Mouse (Mus musculus) mammary gland, adult 2 months (tissue): Measurements from ENCODE around the gene Ctnna3. TPM values are rescaled to one million over a fixed set of nuclear protein-coding genes. Genes with fewer than 3 reads are reported as not detected.

Experiments used
- polyA plus RNA-seq: library from polyadenylated mRNA; depleted of rRNA; stranded (reverse); fragments of >200 nt; gene quantifications from 2 replicates; pipeline ENCODE4 v1.2.3, GENCODE M21; 2012; ENCODE audit warnings: low replicate concordance; rRNA removed

The Ctnna3 gene
- polyA plus RNA-seq, result 0.05 and 0.69 TPM in 2 replicates

GRCm38 (mm10) chr10:63429785-63430305 lies at the start of gene Ctnna3:
Gene Ctnna3 (plus strand): TSS chr10:63430098.

GRCm38 (mm10) chr10:63381498-63382280 lies 48.2 kb upstream of the Ctnna3 start, which contains the start of gene Sirt1:
Gene Sirt1 (minus strand): TSS chr10:63381704.

GRCm38 (mm10) chr10:63382372-63383279 lies 47.3 kb upstream of the Ctnna3 start, which contains the start of gene Dnajc12:
Gene Dnajc12 (plus strand): TSS chr10:63382443.

GRCm38 (mm10) chr10:63421739-63422735 lies 7.9 kb upstream of the Ctnna3 start, which contains the start of gene Gm7075:
Gene Gm7075 (minus strand): TSS chr10:63421789.

GRCm38 (mm10) chr10:63927334-63927733 lies 497.4 kb downstream of the Ctnna3 start, which contains the start of gene Gm10118:
Gene Gm10118 (minus strand): TSS chr10:63927434.

GRCm38 (mm10) chr10:64089680-64090460 lies 660.0 kb downstream of the Ctnna3 start, which contains the start of gene Lrrtm3:
Gene Lrrtm3 (minus strand): TSS chr10:64090277.

Other genes starting within 250 kb of the Ctnna3 start
- 11.2 TPM in 1 of 2 replicates, not detected in the other for gene Mypn, start 226.1 kb upstream of the Ctnna3 start, polyA plus RNA-seq
- 14.3 and 22.2 TPM in 2 replicates for gene Herc4, start 186.3 kb upstream of the Ctnna3 start, polyA plus RNA-seq
- gene Sirt1, start 48.4 kb upstream of the Ctnna3 start, polyA plus RNA-seq, result 2.4 and 3.0 TPM in 2 replicates
- gene Dnajc12, start 47.7 kb upstream of the Ctnna3 start, polyA plus RNA-seq, result 1.6 and 3.0 TPM in 2 replicates
- gene Gm7075, start 8.3 kb upstream of the Ctnna3 start, polyA plus RNA-seq, result not detected in 2 replicates